Mouse (Mus musculus): Measurements from ENCODE around the gene Bcor. TPM values are rescaled to one million over a fixed set of nuclear protein-coding genes. Genes with fewer than 3 reads are reported as not detected.

Gene Bcor
- total and polyA plus RNA-seq, 2 experiments: 2.8 to 5.6 TPM

DNA sequence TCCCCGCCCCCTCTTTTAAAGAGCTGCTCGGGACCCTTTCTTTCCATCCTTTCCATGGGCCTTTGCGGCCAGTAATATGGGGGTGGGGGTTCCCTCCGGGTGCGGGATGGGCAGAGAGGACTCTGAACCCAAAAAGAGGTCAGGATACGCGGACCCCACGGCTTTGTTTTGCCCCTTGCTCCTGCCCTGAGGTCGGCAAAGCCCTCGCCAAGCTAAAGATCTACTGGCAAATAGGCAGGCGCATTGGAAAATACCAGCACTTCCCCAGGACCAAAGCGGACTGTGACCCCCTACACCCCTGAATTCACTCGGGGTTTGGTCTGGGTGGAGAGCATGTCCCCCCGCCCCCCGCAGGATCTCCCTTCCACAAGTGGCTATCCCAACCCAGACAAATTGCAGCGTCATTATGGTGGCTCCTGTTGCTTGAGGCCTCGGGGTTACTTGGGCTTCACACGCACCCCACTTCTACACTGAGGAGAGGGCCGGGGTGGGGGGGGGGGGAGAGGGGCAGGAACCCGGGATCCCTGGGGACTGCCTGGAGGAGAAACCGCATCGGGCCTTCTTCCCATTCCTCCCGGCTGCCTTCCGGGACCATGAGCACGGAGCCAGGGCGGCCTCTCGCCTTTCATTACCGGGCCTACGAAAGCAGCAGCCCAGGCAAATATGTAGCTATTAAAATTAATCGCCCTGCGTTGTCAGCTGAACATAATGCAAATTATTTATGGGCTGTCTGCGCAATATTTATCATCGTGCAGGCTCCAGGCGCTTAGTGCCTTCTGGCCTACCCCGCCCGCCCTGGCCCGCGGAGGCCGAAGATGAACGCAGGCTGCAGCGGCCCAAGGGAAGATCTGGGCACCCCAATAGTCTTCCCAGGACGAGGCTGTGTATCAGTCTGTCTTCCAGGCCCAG, 7.9 kb downstream of the Bcor start:
- H3K9ac ChIP-seq (ENCODE audit: low read depth, low read length): peak overlapping the region; percentile 3; the same call in 1 of the 2 replicates
- 65% methylated on average over 36 of the region's 42 CpGs for WGBS

DNA sequence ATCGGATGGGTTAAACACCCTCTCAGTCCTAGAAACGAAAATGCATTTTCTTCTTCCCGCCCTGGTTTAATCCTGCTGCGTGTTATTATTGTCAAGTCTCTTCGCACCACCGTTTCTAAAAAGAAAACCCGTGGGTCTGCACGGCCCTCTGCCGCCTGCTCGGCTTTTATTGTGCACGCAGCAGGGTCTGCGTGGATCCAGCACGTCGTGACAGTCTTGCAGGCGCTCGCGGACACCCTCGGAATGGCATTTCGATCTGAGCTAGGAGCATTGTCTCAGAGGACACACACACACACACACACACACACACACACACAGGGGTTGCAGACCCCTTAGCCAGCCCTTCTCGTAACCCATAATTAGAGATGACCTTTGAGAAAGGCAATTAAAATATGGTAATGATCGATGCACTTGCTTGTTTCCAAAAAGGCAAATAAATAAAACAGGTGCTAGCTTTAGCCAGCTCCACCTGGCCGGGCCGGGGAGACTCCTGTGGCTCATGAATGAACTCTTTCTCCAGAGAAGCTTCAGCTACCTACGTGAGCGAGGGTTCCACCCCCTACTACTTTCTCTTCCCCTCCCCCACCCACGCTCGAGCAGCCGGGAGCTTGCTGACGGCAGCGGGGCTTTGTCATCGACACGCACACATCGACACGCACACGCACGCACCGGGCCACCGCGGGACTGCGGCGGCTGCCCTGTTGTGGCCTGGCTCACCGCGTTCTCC, 8.7 kb downstream of the Bcor start:
- H3K27me3 ChIP-seq (ENCODE audit: control insufficient read depth, insufficient read depth, low read length): no peaks in the 10 kb centered on the region

More for the DNA sequence above, 7.9 kb downstream of the Bcor start:
- Histone ChIP-seq H3K79me2 (ENCODE audit: control insufficient read depth, insufficient read depth, low read length) (no peaks in the 10 kb centered on the region), H3K4me3 (ENCODE audit: insufficient read depth, low read depth, low read length) (peak overlapping the region; percentile 23; the same call in 1 of the 2 replicates), H3K36me3 (ENCODE audit: control insufficient read depth, insufficient read depth, low read length) (no peaks in the 10 kb centered on the region), H3K27ac (replicated peaks; ENCODE audit: insufficient read depth, low read depth, low read length) (no peak overlapping the region), H3K27me3 (ENCODE audit: control insufficient read depth, insufficient read depth, low read length) (no peaks in the 10 kb centered on the region), H3K4me1 (ENCODE audit: control insufficient read depth, insufficient read depth, low read length) (0 out of 2 replicates have a peak, but pooled peaks cover 1% of the 10 kb centered on the region)
- DNase-seq (ENCODE audit: extremely low read depth, low read depth, low spot score): no peak
- TF ChIP-seq CTCF (IDR thresholded peaks at IDR 0.05; ENCODE audit: low read depth, low read length) (no peak), POLR2A (IDR thresholded peaks at IDR 0.05; ENCODE audit: extremely low read depth, insufficient read depth, low read length) (no peak)

DNA sequence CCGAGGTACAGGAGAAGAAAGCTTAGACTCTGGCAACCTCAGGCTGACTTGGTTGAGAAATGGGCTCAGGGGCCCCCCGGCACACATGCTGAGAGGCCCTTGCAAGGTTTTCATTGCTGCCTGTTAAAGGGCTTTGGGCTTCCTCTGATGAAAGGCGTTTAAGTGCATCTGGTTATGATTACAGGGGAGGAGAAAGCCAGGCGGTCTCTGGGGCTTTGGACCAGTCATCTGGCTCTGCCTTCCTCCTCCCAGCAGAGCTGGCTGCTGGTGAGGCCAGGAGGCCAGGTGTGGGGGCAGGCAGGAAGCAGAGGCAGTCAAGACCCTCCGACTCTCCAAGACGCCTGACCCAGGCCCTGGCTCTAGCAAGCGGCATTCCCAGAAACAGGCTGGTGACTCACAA, 9.7 kb downstream of the Bcor start:
- Histone ChIP-seq H3K79me2 (ENCODE audit: control insufficient read depth, insufficient read depth, low read length) (no peaks in the 10 kb centered on the region), H3K4me1 (ENCODE audit: control insufficient read depth, insufficient read depth, low read length) (0 out of 2 replicates have a peak, but pooled peaks cover 1% of the 10 kb centered on the region), H3K27me3 (ENCODE audit: control insufficient read depth, insufficient read depth, low read length) (no peaks in the 10 kb centered on the region), H3K27ac (replicated peaks; ENCODE audit: insufficient read depth, low read depth, low read length) (no peak overlapping the region), H3K4me3 (ENCODE audit: insufficient read depth, low read depth, low read length) (no peak overlapping the region), H3K9ac (ENCODE audit: low read depth, low read length) (no peak overlapping the region), H3K36me3 (ENCODE audit: control insufficient read depth, insufficient read depth, low read length) (no peaks in the 10 kb centered on the region)
- TF ChIP-seq POLR2A (IDR thresholded peaks at IDR 0.05; ENCODE audit: extremely low read depth, insufficient read depth, low read length) (no peak), CTCF (IDR thresholded peaks at IDR 0.05; ENCODE audit: low read depth, low read length) (no peak)
- no peak for DNase-seq (ENCODE audit: extremely low read depth, low read depth, low spot score)
- WGBS: 87% methylated on average over 7 of the region's 7 CpGs

More for the DNA sequence above, 8.7 kb downstream of the Bcor start:
- no peak for DNase-seq (ENCODE audit: extremely low read depth, low read depth, low spot score)
- Histone ChIP-seq H3K36me3 (ENCODE audit: control insufficient read depth, insufficient read depth, low read length) (no peaks in the 10 kb centered on the region), H3K27ac (replicated peaks; ENCODE audit: insufficient read depth, low read depth, low read length) (no peak overlapping the region), H3K4me1 (ENCODE audit: control insufficient read depth, insufficient read depth, low read length) (0 out of 2 replicates have a peak, but pooled peaks cover 1% of the 10 kb centered on the region), H3K4me3 (ENCODE audit: insufficient read depth, low read depth, low read length) (peak overlapping the region; percentile 23; the same call in 1 of the 2 replicates), H3K9ac (ENCODE audit: low read depth, low read length) (peak overlapping the region; percentile 3; the same call in 1 of the 2 replicates), H3K79me2 (ENCODE audit: control insufficient read depth, insufficient read depth, low read length) (no peaks in the 10 kb centered on the region)
- WGBS: 26% methylated on average over 43 of the region's 43 CpGs
- no peak for TF ChIP-seq POLR2A (IDR thresholded peaks at IDR 0.05; ENCODE audit: extremely low read depth, insufficient read depth, low read length)
- no peak for TF ChIP-seq CTCF (IDR thresholded peaks at IDR 0.05; ENCODE audit: low read depth, low read length)

DNA sequence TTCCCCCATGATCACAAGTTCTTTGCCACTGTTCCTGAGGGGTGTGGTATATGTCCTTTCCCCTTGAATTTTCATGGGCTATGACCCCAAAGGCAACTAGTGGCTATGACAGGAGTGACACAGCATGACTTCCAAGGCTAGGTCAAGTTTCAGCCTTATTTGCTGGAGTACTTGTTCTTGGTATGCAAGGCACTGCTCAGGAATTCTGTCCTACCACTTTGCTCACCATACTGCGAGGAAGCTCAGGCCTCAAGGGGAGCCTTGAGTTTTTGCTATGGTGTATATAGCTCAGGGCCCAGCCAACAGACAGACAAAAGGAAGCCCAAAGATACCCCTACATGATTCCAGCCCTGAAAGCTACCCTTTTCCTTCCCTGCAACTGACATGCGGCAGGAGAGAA, 13.9 kb downstream of the Bcor start:
- no peaks in the 10 kb centered on the region for H3K36me3 ChIP-seq (ENCODE audit: control insufficient read depth, insufficient read depth, low read length)
- H3K79me2 ChIP-seq (ENCODE audit: control insufficient read depth, insufficient read depth, low read length): no peaks in the 10 kb centered on the region
- TF ChIP-seq POLR2A (IDR thresholded peaks at IDR 0.05; ENCODE audit: extremely low read depth, insufficient read depth, low read length): no peak
- H3K27me3 ChIP-seq (ENCODE audit: control insufficient read depth, insufficient read depth, low read length): no peaks in the 10 kb centered on the region
- no peak for DNase-seq (ENCODE audit: extremely low read depth, low read depth, low spot score)
- no peak overlapping the region for H3K9ac ChIP-seq (ENCODE audit: low read depth, low read length)
- H3K4me3 ChIP-seq (ENCODE audit: insufficient read depth, low read depth, low read length): no peak overlapping the region
- H3K4me1 ChIP-seq (ENCODE audit: control insufficient read depth, insufficient read depth, low read length): no peaks in the 10 kb centered on the region
- no peak overlapping the region for H3K27ac ChIP-seq (replicated peaks; ENCODE audit: insufficient read depth, low read depth, low read length)
- WGBS: 96% methylated on average over 1 of the region's 2 CpGs

DNA sequence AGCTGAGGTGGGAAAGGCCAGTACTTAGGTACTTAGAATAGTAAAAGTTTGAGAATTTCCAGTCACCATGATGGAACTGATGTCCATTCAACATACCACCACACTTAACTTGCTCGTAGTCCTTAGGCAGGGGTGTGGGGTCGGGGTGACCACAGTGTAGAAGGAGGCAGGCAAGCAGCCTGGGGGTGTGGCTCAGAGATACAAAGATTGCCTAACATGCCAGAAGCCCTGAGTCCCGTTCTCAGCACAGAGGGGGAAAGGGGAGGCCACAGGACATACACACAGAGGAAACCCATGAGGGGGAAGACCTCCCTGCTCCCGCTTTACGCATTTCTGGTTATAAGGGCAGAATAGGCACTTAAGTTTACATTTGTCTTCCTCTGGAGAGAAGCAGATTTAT, 17.3 kb downstream of the Bcor start:
- 69% methylated on average over 5 of the region's 5 CpGs for WGBS
- Histone ChIP-seq H3K4me1 (ENCODE audit: control insufficient read depth, insufficient read depth, low read length) (peaks cover 2% of the 10 kb centered on the region; the same call in 1 of the 2 replicates), H3K36me3 (ENCODE audit: control insufficient read depth, insufficient read depth, low read length) (no peaks in the 10 kb centered on the region), H3K79me2 (ENCODE audit: control insufficient read depth, insufficient read depth, low read length) (no peaks in the 10 kb centered on the region), H3K9ac (ENCODE audit: low read depth, low read length) (no peak overlapping the region), H3K27me3 (ENCODE audit: control insufficient read depth, insufficient read depth, low read length) (no peaks in the 10 kb centered on the region), H3K27ac (replicated peaks; ENCODE audit: insufficient read depth, low read depth, low read length) (no peak overlapping the region), H3K4me3 (ENCODE audit: insufficient read depth, low read depth, low read length) (no peak overlapping the region)
- DNase-seq (ENCODE audit: extremely low read depth, low read depth, low spot score): no peak
- no peak for TF ChIP-seq CTCF (IDR thresholded peaks at IDR 0.05; ENCODE audit: low read depth, low read length)
- TF ChIP-seq POLR2A (IDR thresholded peaks at IDR 0.05; ENCODE audit: extremely low read depth, insufficient read depth, low read length): no peak

All from liver, adult 2 months (tissue).